Mouse (Mus musculus) limb, embryonic 14.5 days (tissue): ENCODE data around the gene Pola1. TPM values are rescaled to one million over a fixed set of nuclear protein-coding genes. Genes with fewer than 3 reads are reported as not detected.

Experiments
- ATAC-seq: fragments of 200-750 bp; cut with Nextera tagmentation; 2 replicates; pipeline ENCODE4 v1.8.0; 2017; ENCODE audit warnings: low read depth, moderate number of reproducible peaks, moderate TSS enrichment; ENCODE audit not compliant: low FRiP score
- DNase-seq: peaks from one replicate; pipeline ENCODE4 v3.0.0-alpha.2; 2015; ENCODE audit warnings: low spot score
- H3K27ac ChIP-seq: fragments of 300-500 bp; sonication (generic); replicated peaks from 2 replicates; pipeline ENCODE4 v1.5.1; 2014; ENCODE audit warnings: low read depth, mild to moderate bottlenecking, low read length, moderate library complexity, mixed read lengths
- H3K27me3 ChIP-seq: fragments of 300-500 bp; sonication (generic); 2 replicates; pipeline ENCODE4 v1.6.1; 2014; ENCODE audit warnings: low read length, mixed read lengths; ENCODE audit not compliant: control insufficient read depth, insufficient read depth
- H3K36me3 ChIP-seq: fragments of 300-500 bp; sonication (generic); 2 replicates; pipeline ENCODE4 v1.6.1; 2014; ENCODE audit warnings: mild to moderate bottlenecking, low read length, moderate library complexity, mixed read lengths; ENCODE audit not compliant: control insufficient read depth, insufficient read depth
- H3K4me1 ChIP-seq: fragments of 300-500 bp; sonication (generic); 2 replicates; pipeline ENCODE4 v1.6.1; 2014; ENCODE audit warnings: antibody characterized with exemption, low read length, mixed read lengths; ENCODE audit not compliant: control insufficient read depth, insufficient read depth
- H3K4me2 ChIP-seq: fragments of 300-500 bp; sonication (generic); replicated peaks from 2 replicates; pipeline ENCODE4 v1.6.1; 2014; ENCODE audit warnings: low read depth, mild to moderate bottlenecking, low read length, moderate library complexity; ENCODE audit not compliant: severe bottlenecking
- H3K4me3 ChIP-seq: fragments of 300-500 bp; sonication (generic); replicated peaks from 2 replicates; pipeline ENCODE4 v1.5.1; 2014; ENCODE audit warnings: low read length
- H3K9ac ChIP-seq: fragments of 300-500 bp; sonication (generic); 2 replicates; pipeline ENCODE4 v1.6.1; 2014; ENCODE audit warnings: mild to moderate bottlenecking, low read depth, low read length, moderate library complexity; ENCODE audit not compliant: severe bottlenecking
- H3K9me3 ChIP-seq: fragments of 300-500 bp; sonication (generic); 2 replicates; pipeline ENCODE4 v1.6.1; 2016; ENCODE audit warnings: low read length; ENCODE audit not compliant: control insufficient read depth
- POLR2A ChIP-seq: fragments of 200-500 bp; IDR thresholded peaks from 2 replicates; pipeline ENCODE4 v1.8.0; 2012; ENCODE audit warnings: inconsistent platforms, mild to moderate bottlenecking, moderate library complexity, borderline replicate concordance; ENCODE audit not compliant: insufficient read depth, insufficient read length; ENCODE audit errors: extremely low read depth
- WGBS: fragments of 180-500 bp; shearing (Covaris S2); extraction: QIAGEN DNeasy Blood & Tissue Kit; methylation state at CpG from one replicate; pipeline ENCODE4 v1.1.7; 2014; 5-methylcytosine and 5-hydroxymethylcytosine counted together
- polyA plus RNA-seq, 2 experiments: library from polyadenylated mRNA; depleted of rRNA in 1 of 2; stranded (reverse) in 1 of 2; unstranded in 1 of 2; fragments of >200 nt; fragmentation: Nextera tagmentation in 1 of 2; extraction: Ambion mirVana in 1 of 2; gene quantifications; 2 replicates each; pipeline versions ENCODE4 v1.2.1 to v1.2.3; 2012 to 2014

The Pola1 gene
- 7.3 and 9.2 TPM in 2 replicates for polyA plus RNA-seq (2012; rRNA removed)
- polyA plus RNA-seq (2014; fragmentation: Nextera tagmentation; extraction: Ambion mirVana): 14.2 and 14.5 TPM in 2 replicates

- H3K4me3 ChIP-seq: peak within 1 kb of the TSS; percentile 48
- H3K4me2 ChIP-seq: peak within 1 kb of the TSS; percentile 53
- no peaks in the 10 kb centered on the region for H3K36me3 ChIP-seq
- WGBS: 19% methylated on average over 52 of the region's 53 CpGs
- peak; percentile 99 for ATAC-seq
- H3K4me1 ChIP-seq: no peaks in the 10 kb centered on the region
- H3K9me3 ChIP-seq: no peaks in the 10 kb centered on the region
- no peaks in the 10 kb centered on the region for H3K27me3 ChIP-seq
- peak within 1 kb of the TSS; percentile 49 for H3K9ac ChIP-seq
- H3K27ac ChIP-seq: peak within 1 kb of the TSS; percentile 56
- TF ChIP-seq POLR2A: 0 out of 2 replicates have a peak, but pooled peaks have one; percentile 33
- DNase-seq: peak; percentile 75
Observed at GRCm38 (mm10) chrX:93631657-93632449, at the start of gene Pola1. TSS of gene Pola1 (minus strand) at chrX:93632155.

- TF ChIP-seq POLR2A: no peak
- DNase-seq (no peak), ATAC-seq (no peak)
- Histone ChIP-seq H3K9me3 (no peaks in the 10 kb centered on the region), H3K36me3 (no peaks in the 10 kb centered on the region), H3K27me3 (no peaks in the 10 kb centered on the region), H3K4me2 (peak overlapping the region; percentile 51), H3K9ac (no peak overlapping the region), H3K4me1 (no peaks in the 10 kb centered on the region), H3K27ac (no peak overlapping the region), H3K4me3 (peak overlapping the region; percentile 35; the same call in 1 of the 2 replicates)
- WGBS: 52% methylated on average over 2 of the region's 2 CpGs
Observed at GRCm38 (mm10) chrX:93676228-93676627, 44.3 kb upstream of the Pola1 start.

- no peaks in the 10 kb centered on the region for H3K36me3 ChIP-seq
- no peaks in the 10 kb centered on the region for H3K4me1 ChIP-seq
- WGBS: 18% methylated on average over 19 of the region's 19 CpGs
- no peaks in the 10 kb centered on the region for H3K27me3 ChIP-seq
- peak overlapping the region; percentile 46 for H3K9ac ChIP-seq
- peak overlapping the region; percentile 51 for H3K4me2 ChIP-seq
- no peak for TF ChIP-seq POLR2A
- H3K4me3 ChIP-seq: peak overlapping the region; percentile 35
- H3K27ac ChIP-seq: peak overlapping the region; percentile 71
- no peaks in the 10 kb centered on the region for H3K9me3 ChIP-seq
- peak; percentile 78 for DNase-seq
- ATAC-seq: peak; percentile 96
Observed at GRCm38 (mm10) chrX:93674836-93675795, 43.2 kb upstream of the Pola1 start.

- ATAC-seq: no peak
- H3K36me3 ChIP-seq: no peaks in the 10 kb centered on the region
- peak overlapping the region; percentile 51; the same call in 1 of the 2 replicates for H3K4me2 ChIP-seq
- no peak overlapping the region for H3K9ac ChIP-seq
- H3K27me3 ChIP-seq: no peaks in the 10 kb centered on the region
- no peak for DNase-seq
- H3K4me3 ChIP-seq: no peak overlapping the region
- no peaks in the 10 kb centered on the region for H3K4me1 ChIP-seq
- TF ChIP-seq POLR2A: no peak
- H3K9me3 ChIP-seq: no peaks in the 10 kb centered on the region
- WGBS: 47% methylated on average over 3 of the region's 3 CpGs
- H3K27ac ChIP-seq: no peak overlapping the region
Observed at GRCm38 (mm10) chrX:93674432-93674831, 42.5 kb upstream of the Pola1 start.

GRCm38 (mm10) chrX:93664787-93665186, 32.8 kb upstream of the Pola1 start:
- WGBS: 71% methylated on average over 4 of the region's 4 CpGs
- TF ChIP-seq POLR2A: no peak
- no peaks in the 10 kb centered on the region for H3K4me1 ChIP-seq

More at GRCm38 (mm10) chrX:93664787-93665186, 32.8 kb upstream of the Pola1 start:
- Histone ChIP-seq H3K9me3 (no peaks in the 10 kb centered on the region), H3K4me2 (no peak overlapping the region), H3K4me3 (no peak overlapping the region), H3K9ac (no peak overlapping the region), H3K36me3 (no peaks in the 10 kb centered on the region), H3K27ac (no peak overlapping the region), H3K27me3 (no peaks in the 10 kb centered on the region)
- ATAC-seq: no peak
- DNase-seq: no peak
